Mouse (Mus musculus): Measurements from ENCODE around the gene Ubxn6. TPM values are rescaled to one million over a fixed set of nuclear protein-coding genes. Genes with fewer than 3 reads are reported as not detected.
A peak's percentile ranks its signal among the peaks of the same experiment; 100 is the strongest.
"Not testable (repeated sequence)": the region's sequence is repeated elsewhere in the genome, so short reads cannot be mapped to it uniquely, and the experiment has no call there.

Ubxn6 gene
- polyA plus RNA-seq, 1 experiment from 2014 or later, result 32.7 TPM

- Histone ChIP-seq H3K9me3 (ENCODE audit: control insufficient read depth, low read length) (no peaks in the 10 kb centered on the region), H3K4me1 (ENCODE audit: control insufficient read depth, insufficient read depth, low read length) (no peaks in the 10 kb centered on the region), H3K27ac (replicated peaks; ENCODE audit: low read depth, low read length) (no peak overlapping the region), H3K27me3 (replicated peaks; ENCODE audit: control insufficient read depth, insufficient read depth, low read length) (no peaks in the 10 kb centered on the region), H3K4me2 (ENCODE audit: low read depth, low read length) (no peak overlapping the region), H3K9ac (ENCODE audit: low read depth, low read length) (no peak overlapping the region), H3K4me3 (ENCODE audit: low read depth, low read length) (no peak overlapping the region), H3K36me3 (ENCODE audit: control insufficient read depth, insufficient read depth, low read length) (peaks cover 84% of the 10 kb centered on the region)
- ATAC-seq (ENCODE audit: low read depth), result no peak
- WGBS, result 88% methylated on average over 12 of the region's 12 CpGs
- no peak for DNase-seq (ENCODE audit: low spot score)
These were observed 22.1 kb upstream of the Ubxn6 start for GRCm38 (mm10) chr17:56096883-56097282.

GRCm38 (mm10) chr17:56092794-56093193 lies 18.0 kb upstream of the Ubxn6 start:
- Histone ChIP-seq H3K9me3 (ENCODE audit: control insufficient read depth, low read length) (no peaks in the 10 kb centered on the region), H3K36me3 (ENCODE audit: control insufficient read depth, insufficient read depth, low read length) (peaks cover 75% of the 10 kb centered on the region), H3K4me3 (ENCODE audit: low read depth, low read length) (no peak overlapping the region), H3K9ac (ENCODE audit: low read depth, low read length) (no peak overlapping the region), H3K4me2 (ENCODE audit: low read depth, low read length) (no peak overlapping the region), H3K27ac (replicated peaks; ENCODE audit: low read depth, low read length) (no peak overlapping the region), H3K4me1 (ENCODE audit: control insufficient read depth, insufficient read depth, low read length) (no peaks in the 10 kb centered on the region), H3K27me3 (replicated peaks; ENCODE audit: control insufficient read depth, insufficient read depth, low read length) (no peaks in the 10 kb centered on the region)
- ATAC-seq (ENCODE audit: low read depth) (peak; percentile 56), DNase-seq (ENCODE audit: low spot score) (peak; percentile 67)
- 87% methylated on average over 1 of the region's 1 CpGs for WGBS

GRCm38 (mm10) chr17:56092312-56092711 lies 17.5 kb upstream of the Ubxn6 start:
- peaks cover 75% of the 10 kb centered on the region for H3K36me3 ChIP-seq (ENCODE audit: control insufficient read depth, insufficient read depth, low read length)
- no peaks in the 10 kb centered on the region for H3K4me1 ChIP-seq (ENCODE audit: control insufficient read depth, insufficient read depth, low read length)
- DNase-seq (ENCODE audit: low spot score), result no peak
- no peak for ATAC-seq (ENCODE audit: low read depth)
- no peak overlapping the region for H3K4me2 ChIP-seq (ENCODE audit: low read depth, low read length)
- no peak overlapping the region for H3K27ac ChIP-seq (replicated peaks; ENCODE audit: low read depth, low read length)
- H3K27me3 ChIP-seq (replicated peaks; ENCODE audit: control insufficient read depth, insufficient read depth, low read length), result no peaks in the 10 kb centered on the region
- 69% methylated on average over 1 of the region's 1 CpGs for WGBS
- H3K4me3 ChIP-seq (ENCODE audit: low read depth, low read length), result no peak overlapping the region
- no peak overlapping the region for H3K9ac ChIP-seq (ENCODE audit: low read depth, low read length)
- no peaks in the 10 kb centered on the region for H3K9me3 ChIP-seq (ENCODE audit: control insufficient read depth, low read length)

GRCm38 (mm10) chr17:56080781-56081585 lies 6.2 kb upstream of the Ubxn6 start:
- H3K9ac ChIP-seq (ENCODE audit: low read depth, low read length), result peak overlapping the region; percentile 88
- peak overlapping the region; percentile 97 for H3K4me2 ChIP-seq (ENCODE audit: low read depth, low read length)
- H3K27me3 ChIP-seq (replicated peaks; ENCODE audit: control insufficient read depth, insufficient read depth, low read length), result no peaks in the 10 kb centered on the region
- H3K9me3 ChIP-seq (ENCODE audit: control insufficient read depth, low read length), result no peaks in the 10 kb centered on the region
- 2% methylated on average over 6 of the region's 8 CpGs for WGBS
- ATAC-seq (ENCODE audit: low read depth) (peak; percentile 54), DNase-seq (ENCODE audit: low spot score) (peak; percentile 93)
- peaks cover 10% of the 10 kb centered on the region for H3K4me1 ChIP-seq (ENCODE audit: control insufficient read depth, insufficient read depth, low read length)
- peaks cover 22% of the 10 kb centered on the region for H3K36me3 ChIP-seq (ENCODE audit: control insufficient read depth, insufficient read depth, low read length)
- peak overlapping the region; percentile 29; the same call in 1 of the 2 replicates for H3K27ac ChIP-seq (replicated peaks; ENCODE audit: low read depth, low read length)
- peak overlapping the region; percentile 92 for H3K4me3 ChIP-seq (ENCODE audit: low read depth, low read length)

GRCm38 (mm10) chr17:56079921-56080320 lies 5.1 kb upstream of the Ubxn6 start:
- peak overlapping the region; percentile 97 for H3K4me2 ChIP-seq (ENCODE audit: low read depth, low read length)
- H3K9me3 ChIP-seq (ENCODE audit: control insufficient read depth, low read length), result no peaks in the 10 kb centered on the region
- no peak for ATAC-seq (ENCODE audit: low read depth)
- under 1% methylated on average over 11 of the region's 11 CpGs for WGBS
- no peaks in the 10 kb centered on the region for H3K27me3 ChIP-seq (replicated peaks; ENCODE audit: control insufficient read depth, insufficient read depth, low read length)
- H3K4me3 ChIP-seq (ENCODE audit: low read depth, low read length), result peak overlapping the region; percentile 92
- no peak for DNase-seq (ENCODE audit: low spot score)
- peak overlapping the region; percentile 88 for H3K9ac ChIP-seq (ENCODE audit: low read depth, low read length)
- H3K27ac ChIP-seq (replicated peaks; ENCODE audit: low read depth, low read length), result peak overlapping the region; percentile 69
- H3K36me3 ChIP-seq (ENCODE audit: control insufficient read depth, insufficient read depth, low read length), result peaks cover 22% of the 10 kb centered on the region
- peaks cover 18% of the 10 kb centered on the region for H3K4me1 ChIP-seq (ENCODE audit: control insufficient read depth, insufficient read depth, low read length)

GRCm38 (mm10) chr17:56078880-56079795 lies 4.3 kb upstream of the Ubxn6 start, which contains the start of gene Hdgfl2:
TSS of gene Hdgfl2 (plus strand) at chr17:56079634.
- no peaks in the 10 kb centered on the region for H3K27me3 ChIP-seq (replicated peaks; ENCODE audit: control insufficient read depth, insufficient read depth, low read length)
- no peaks in the 10 kb centered on the region for H3K9me3 ChIP-seq (ENCODE audit: control insufficient read depth, low read length)
- peak within 1 kb of the TSS; percentile 97 for H3K4me2 ChIP-seq (ENCODE audit: low read depth, low read length)
- peak within 1 kb of the TSS; percentile 69 for H3K27ac ChIP-seq (replicated peaks; ENCODE audit: low read depth, low read length)
- peak within 1 kb of the TSS; percentile 92 for H3K4me3 ChIP-seq (ENCODE audit: low read depth, low read length)
- DNase-seq (ENCODE audit: low spot score) (peak; percentile 100), ATAC-seq (ENCODE audit: low read depth) (peak; percentile 93)
- WGBS, result under 1% methylated on average over 52 of the region's 61 CpGs
- peaks cover 19% of the 10 kb centered on the region for H3K4me1 ChIP-seq (ENCODE audit: control insufficient read depth, insufficient read depth, low read length)
- peak within 1 kb of the TSS; percentile 88 for H3K9ac ChIP-seq (ENCODE audit: low read depth, low read length)
- peaks cover 19% of the 10 kb centered on the region for H3K36me3 ChIP-seq (ENCODE audit: control insufficient read depth, insufficient read depth, low read length)

- peak overlapping the region; percentile 50 for H3K4me2 ChIP-seq (ENCODE audit: low read depth, low read length)
- H3K9me3 ChIP-seq (ENCODE audit: control insufficient read depth, low read length); DNase-seq (ENCODE audit: low spot score); ATAC-seq (ENCODE audit: low read depth); H3K9ac ChIP-seq (ENCODE audit: low read depth, low read length); H3K27me3 ChIP-seq (replicated peaks; ENCODE audit: control insufficient read depth, insufficient read depth, low read length): not testable (repeated sequence)
- H3K4me1 ChIP-seq (ENCODE audit: control insufficient read depth, insufficient read depth, low read length), result peaks cover 25% of the 10 kb centered on the region
- H3K36me3 ChIP-seq (ENCODE audit: control insufficient read depth, insufficient read depth, low read length), result peaks cover 16% of the 10 kb centered on the region
- H3K27ac ChIP-seq (replicated peaks; ENCODE audit: low read depth, low read length), result 0 out of 2 replicates have a peak overlapping the region, but pooled peaks have one; percentile 55
- peak overlapping the region; percentile 92 for H3K4me3 ChIP-seq (ENCODE audit: low read depth, low read length)
- 66% methylated on average over 9 of the region's 9 CpGs for WGBS
These were observed 3.5 kb upstream of the Ubxn6 start for GRCm38 (mm10) chr17:56078361-56078760.

GRCm38 (mm10) chr17:56077523-56077922 lies 2.7 kb upstream of the Ubxn6 start:
- Histone ChIP-seq H3K4me2 (ENCODE audit: low read depth, low read length) (no peak overlapping the region), H3K9me3 (ENCODE audit: control insufficient read depth, low read length) (no peaks in the 10 kb centered on the region), H3K4me1 (ENCODE audit: control insufficient read depth, insufficient read depth, low read length) (peaks cover 25% of the 10 kb centered on the region), H3K9ac (ENCODE audit: low read depth, low read length) (no peak overlapping the region), H3K36me3 (ENCODE audit: control insufficient read depth, insufficient read depth, low read length) (peaks cover 16% of the 10 kb centered on the region), H3K4me3 (ENCODE audit: low read depth, low read length) (no peak overlapping the region), H3K27ac (replicated peaks; ENCODE audit: low read depth, low read length) (no peak overlapping the region), H3K27me3 (replicated peaks; ENCODE audit: control insufficient read depth, insufficient read depth, low read length) (no peaks in the 10 kb centered on the region)
- DNase-seq (ENCODE audit: low spot score) (no peak), ATAC-seq (ENCODE audit: low read depth) (no peak)
- 85% methylated on average over 5 of the region's 5 CpGs for WGBS
